Mouse (Mus musculus) gastrocnemius, postnatal 14 days (tissue): Measurements from ENCODE around the gene Lrp5. TPM values are rescaled to one million over a fixed set of nuclear protein-coding genes. Genes with fewer than 3 reads are reported as not detected.

Experiments
- DNase-seq: peaks from one replicate; pipeline ENCODE4 v3.0.0; 2021; ENCODE audit warnings: mixed read lengths
- intact Hi-C: fragments of 180-260 bp; cut with DNase I; formaldehyde crosslinking; loops from one replicate; pipeline ENCODE4 v1.15.1; 2025; ENCODE audit warnings: low total_unique reads
- long read RNA-seq, 2 experiments: library from polyadenylated mRNA; stranded (forward); transcript quantifications; one replicate each; pipeline ENCODE4 v2.0.0; 2021
- total RNA-seq, 2 experiments: library from RNA; stranded (reverse); gene quantifications; 2 replicates each; pipeline ENCODE4 v1.2.3; 2021

Lrp5 gene
- 10 to 100 TPM; 33.0 to 39.3 TPM for total RNA-seq
- long read RNA-seq, experiment 1, full-length matches to known transcripts = 1 of 2 reads
- long read RNA-seq, experiment 1, partial matches to known transcripts = 1 of 2 reads
- long read RNA-seq, experiment 1, other reads (novel, unspliced or antisense) = 0 of 2 reads
- long read RNA-seq, experiment 2, full-length matches to known transcripts = 2 of 4 reads
- long read RNA-seq, experiment 2, partial matches to known transcripts = 1 of 4 reads
- long read RNA-seq, experiment 2, other reads (novel, unspliced or antisense) = 1 of 4 reads

- DNase-seq = peak; percentile 73
- intact Hi-C loops = no loop called here
Measured at GRCm38 (mm10) chr19:3686215-3686894, at the start of gene Lrp5. Lrp5 (minus strand) TSS chr19:3686564.

DNA sequence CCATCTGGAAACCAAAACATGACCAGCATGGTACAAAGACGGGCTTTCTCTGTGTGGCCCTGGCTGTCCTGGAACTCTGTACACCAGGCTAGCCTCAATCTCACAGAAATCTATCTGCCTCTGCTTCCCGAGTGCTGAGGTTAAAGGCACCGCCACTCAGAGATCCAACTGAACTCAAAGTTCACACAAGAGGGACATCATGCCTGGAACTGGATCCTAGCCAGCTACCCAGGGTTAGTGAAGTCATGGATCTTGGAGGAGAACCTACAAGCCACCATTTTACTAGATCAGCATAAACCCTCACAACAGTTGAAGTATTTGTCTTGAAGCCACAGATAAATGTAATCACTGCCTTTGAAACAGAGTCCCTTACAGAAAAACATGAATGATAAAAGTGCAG lies 49.6 kb upstream of the Lrp5 start:
- no peak for DNase-seq
- intact Hi-C loops = no loop called here

DNA sequence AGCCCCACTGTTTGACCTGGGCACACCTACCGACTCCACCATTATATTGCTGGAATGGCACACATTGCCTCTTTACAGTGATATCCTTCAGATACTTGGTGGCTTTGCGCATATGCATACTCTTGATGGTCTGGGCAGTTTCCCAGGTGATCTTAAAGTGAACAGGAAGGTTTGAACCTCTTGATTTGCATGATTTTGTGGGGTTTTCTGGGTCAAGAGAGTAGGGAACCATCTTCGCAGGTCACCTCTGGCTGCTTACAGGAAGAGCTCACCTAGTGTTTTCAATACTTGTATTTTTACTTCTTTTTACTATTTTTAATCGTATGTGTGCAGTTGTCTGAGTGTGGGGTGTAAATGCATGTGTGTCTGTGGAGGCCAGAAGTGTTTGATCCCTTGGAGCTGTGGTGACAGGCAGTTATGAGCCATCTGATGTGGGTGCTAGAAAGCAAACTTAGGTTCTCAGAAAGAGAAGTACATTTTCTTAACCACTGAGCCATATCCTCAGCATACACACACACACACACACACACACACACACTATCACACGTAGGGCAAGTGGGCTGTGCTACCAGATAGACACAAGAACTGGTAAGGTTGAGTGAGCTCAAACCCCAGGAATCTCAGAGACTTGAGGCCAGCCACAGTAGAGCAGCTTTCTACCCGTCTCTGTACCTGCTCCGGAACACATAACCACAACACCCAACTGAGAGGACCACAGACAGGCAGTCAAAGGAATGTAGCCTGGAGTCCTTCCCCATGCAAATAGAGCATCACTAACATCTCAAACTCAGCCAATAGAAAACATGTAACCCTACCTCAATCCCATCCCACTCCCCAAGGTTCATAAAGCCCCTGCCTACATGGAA lies 44.6 kb upstream of the Lrp5 start:
- intact Hi-C loops = no loop called here

GRCm38 (mm10) chr19:3728901-3729300 lies 42.5 kb upstream of the Lrp5 start:
- no peak for DNase-seq
- intact Hi-C loops = no loop called here

More for the DNA sequence above, 44.6 kb upstream of the Lrp5 start:
- DNase-seq = no peak

DNA sequence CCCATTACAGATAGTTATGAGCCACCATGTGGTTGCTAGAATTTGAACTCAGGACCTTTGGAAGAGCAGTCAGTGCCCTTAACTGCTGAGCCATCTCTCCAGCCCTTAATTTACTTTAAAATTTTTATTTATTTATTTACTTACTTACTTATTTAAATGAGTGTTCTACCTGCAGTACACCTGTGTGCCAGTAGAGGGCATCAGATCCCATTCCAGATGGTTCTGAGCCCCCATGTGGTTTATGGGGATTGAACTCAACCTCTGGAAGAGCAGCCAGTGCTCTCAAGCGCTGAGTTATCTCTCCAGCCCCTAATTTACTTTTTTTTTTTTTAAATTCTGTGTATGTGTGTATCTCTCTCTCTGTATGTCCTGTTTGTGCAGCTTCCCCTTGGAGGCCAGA lies 38.4 kb upstream of the Lrp5 start:
- intact Hi-C loops = no loop called here
- peak; percentile 65 for DNase-seq

GRCm38 (mm10) chr19:3723904-3724303 lies 37.5 kb upstream of the Lrp5 start:
- intact Hi-C loops = no loop called here
- DNase-seq = no peak

DNA sequence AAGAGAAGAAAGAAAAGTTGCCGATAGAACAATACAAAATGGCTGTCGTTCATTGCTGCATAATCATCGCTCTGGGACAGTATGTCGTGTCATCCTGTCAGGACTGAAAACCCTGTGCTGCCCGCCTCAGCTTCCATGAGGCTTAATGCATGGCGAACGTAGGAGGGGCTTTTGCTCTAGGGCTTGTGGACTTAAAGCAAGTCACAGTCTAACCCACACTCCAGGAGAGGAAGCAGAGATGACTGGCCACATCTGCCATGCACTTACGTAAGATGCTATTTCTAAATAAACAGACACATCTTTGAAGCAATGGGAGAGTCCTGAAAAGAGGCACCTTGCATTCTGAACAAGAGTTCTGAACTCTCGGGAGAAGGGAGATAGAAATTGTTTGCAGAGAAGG lies 36.8 kb upstream of the Lrp5 start:
- no peak for DNase-seq
- intact Hi-C loops = no loop called here

DNA sequence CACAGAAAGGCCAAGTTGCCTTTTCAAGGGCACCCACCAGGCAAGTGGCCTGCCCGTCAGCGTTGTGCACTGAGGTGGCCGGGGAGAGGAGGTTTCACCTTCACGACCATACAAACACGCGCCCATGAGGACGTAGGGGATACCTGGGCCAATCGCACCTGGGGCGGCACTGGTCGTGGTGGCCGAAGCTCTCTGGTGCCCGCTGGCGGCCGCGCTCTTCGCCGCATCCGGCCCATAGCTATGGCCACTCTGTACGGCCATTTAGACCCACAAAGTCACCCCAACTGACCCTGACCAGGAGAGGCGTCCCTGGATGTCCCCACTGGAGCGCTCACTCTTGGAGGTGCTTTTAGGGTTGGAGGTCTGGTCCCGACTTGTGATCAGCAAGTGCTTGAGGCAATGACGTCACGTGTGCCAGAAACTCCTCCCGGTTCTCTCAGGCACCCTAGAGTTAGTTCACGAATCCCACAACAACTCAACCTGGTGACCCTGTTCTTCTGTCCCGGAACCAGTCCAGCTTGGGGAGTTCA lies 33.1 kb upstream of the Lrp5 start:
- peak; percentile 58 for DNase-seq
- intact Hi-C loops = no loop called here

DNA sequence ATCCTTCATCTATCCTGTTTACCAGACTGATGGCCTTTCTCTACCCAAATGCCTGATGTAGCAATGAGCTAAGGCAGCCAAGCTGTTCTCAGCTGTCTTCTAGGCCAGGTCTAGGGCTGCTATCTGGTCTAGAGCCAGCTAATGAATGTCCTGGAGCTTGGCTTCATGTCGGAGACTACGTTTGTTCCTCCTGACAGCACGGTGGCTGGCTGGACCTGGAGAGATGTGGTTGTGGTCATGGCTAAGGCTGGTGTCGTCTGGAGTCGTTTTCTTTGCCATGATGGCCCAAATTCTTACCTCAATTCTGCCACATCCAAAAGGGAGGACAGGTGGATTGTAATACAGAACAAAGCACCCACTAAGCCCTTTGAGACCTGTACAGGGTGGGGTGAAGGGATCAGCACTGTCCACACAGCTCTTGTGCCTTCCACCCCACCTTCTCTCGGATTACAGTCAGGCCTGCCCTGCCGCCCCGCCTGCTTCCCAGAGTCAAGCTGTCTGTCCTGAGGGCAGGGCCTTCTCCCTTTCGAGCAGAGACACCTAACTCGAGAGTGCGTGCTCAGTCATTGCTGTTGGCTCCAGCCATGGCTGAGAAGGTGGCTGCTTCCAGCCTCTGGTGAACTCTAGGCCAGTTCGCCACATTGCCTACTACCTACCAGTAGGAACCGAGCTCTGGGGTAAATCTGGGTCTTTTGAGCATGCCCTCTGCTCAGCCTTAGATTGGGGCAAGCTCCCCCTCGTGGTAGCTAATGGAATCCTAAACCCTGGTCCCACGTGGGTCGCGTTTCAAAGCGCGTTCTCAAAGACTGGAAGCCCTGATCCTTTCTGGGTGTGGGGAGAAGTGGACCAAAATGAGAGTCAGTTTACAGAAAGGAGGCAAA lies 32.4 kb upstream of the Lrp5 start:
- intact Hi-C loops = no loop called here
- DNase-seq = peak; percentile 66

DNA sequence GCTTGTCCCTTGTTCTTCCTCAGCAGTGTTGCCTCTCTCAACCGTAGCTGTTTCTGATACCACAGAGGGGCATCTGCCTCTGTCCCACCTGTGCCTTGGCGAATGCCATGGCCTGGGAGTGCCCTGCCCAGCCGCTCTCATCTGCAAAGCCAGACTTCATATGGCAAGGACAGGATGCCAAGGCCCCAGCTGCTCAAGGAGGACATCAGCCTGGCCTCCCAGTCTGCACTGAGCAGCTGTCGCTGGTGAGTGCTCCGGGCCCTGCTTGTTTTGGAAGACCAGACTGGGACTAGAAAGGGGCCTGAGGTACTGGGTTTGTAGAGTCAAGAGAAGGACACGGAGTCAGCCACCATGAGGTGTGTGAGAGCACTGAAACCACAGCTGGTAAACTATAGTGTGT lies 28.0 kb upstream of the Lrp5 start:
- DNase-seq = peak; percentile 62
- intact Hi-C loops = no loop called here

GRCm38 (mm10) chr19:3710436-3710835 lies 24.1 kb upstream of the Lrp5 start:
- no peak for DNase-seq
- intact Hi-C loops = no loop called here

DNA sequence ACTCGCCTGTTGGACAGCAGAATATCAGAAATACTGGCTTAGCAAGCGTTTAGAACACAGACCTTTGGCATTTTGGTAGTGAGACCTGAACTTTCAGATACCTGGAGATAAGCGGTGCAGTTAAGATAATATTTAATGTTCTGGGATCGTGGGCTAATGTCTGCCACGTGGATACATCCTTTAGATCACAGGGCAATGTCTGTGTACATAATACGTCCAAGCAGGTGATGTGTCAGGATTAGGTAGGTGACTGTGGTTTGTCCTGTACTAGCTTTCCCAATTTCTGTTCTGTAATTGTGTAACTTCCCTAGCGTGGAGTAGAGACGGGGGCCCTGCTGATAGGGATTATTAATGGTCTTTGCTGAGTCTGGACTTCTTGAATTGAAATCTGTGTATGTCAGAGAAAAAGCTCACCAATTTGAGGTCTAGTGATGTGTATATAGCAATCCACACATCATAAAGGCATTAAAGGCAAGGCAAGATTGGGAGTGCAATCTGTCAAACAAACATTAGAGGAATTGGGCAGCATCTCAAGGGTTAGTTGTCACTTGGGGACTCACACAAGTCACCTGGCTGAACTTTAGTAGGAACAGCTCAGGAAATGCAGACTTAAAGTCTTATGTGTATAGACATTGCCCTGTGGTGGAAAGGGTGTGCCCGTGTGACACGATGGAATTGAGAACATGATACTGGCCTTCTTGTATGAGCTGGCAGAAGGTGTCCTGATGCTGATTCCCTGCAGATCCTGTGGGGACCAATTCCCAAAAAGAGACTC lies 22.8 kb upstream of the Lrp5 start:
- no peak for DNase-seq
- intact Hi-C loops = no loop called here

DNA sequence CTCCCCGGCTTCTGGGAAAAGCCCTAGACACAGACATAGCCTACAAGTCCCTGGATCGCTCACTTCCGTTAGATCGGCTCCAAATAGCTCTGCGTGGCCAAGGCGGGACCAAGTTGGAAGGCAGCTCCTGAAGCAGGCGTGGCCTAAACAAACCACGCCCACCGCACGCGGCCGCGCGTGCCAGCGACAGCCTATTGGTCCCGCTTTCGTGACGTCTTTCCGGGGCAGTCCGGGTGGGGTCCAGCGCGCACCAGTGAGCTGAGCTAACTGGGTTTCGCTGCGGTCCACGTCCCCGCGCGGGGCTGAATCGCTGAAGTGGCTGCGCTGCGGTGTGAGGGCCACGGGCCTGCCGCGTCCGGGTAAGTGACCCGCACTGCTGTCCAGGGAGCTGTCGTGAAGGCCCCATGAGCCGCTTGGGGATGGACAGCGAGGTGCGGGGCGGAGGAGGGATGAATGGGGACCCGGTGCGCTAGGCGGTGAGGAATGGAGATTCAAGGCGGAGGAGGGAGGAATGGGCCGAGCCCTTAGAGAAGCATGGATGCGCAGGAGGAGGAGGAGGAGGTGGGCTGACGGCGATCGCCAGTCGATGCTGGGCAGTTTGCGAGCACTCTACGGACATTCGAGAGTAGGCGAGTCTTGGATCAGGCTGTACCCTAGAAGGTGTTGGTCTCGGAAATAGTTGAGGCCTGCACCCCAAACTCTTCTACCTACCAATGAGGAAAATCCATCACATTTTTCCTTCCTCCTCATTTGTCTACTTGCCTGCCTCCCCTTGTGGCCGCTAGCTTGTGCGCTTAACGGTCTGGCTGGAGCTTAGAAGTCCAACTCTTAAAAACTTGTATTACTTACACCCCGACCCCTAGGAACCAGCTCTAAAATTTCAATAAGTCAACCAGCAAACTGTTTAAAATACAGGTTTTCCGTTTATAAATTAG lies 22.0 kb upstream of the Lrp5 start, which contains the start of gene 1810055G02Rik:
Gene 1810055G02Rik (plus strand): TSS at position 216 of the 935 bp plus-strand sequence.
- intact Hi-C loops = no loop called here
- peak; percentile 97 for DNase-seq

- intact Hi-C loops = no loop called here
- DNase-seq = no peak
Measured at GRCm38 (mm10) chr19:3707553-3707952, 21.2 kb upstream of the Lrp5 start.

DNA sequence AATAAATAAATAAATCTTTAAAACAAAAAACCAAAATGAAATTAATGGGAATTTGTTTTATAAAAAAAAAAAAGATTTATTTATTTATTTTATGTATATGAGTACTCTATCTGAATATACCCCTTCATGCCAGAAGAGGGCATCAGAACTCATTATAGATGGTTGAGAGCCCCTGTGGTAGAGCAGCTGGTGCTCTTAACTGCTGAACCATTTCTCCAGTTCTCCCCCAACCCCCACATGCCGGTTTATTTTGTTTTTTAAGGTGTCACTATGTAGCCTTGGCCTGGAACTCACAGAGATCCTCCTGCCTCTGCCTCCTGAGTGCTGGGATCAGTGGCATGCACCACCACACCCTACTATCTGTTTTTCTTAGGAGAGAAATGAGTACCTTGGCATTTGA lies 19.9 kb upstream of the Lrp5 start:
- no peak for DNase-seq
- intact Hi-C loops = no loop called here

- no peak for DNase-seq
- intact Hi-C loops = no loop called here
Measured at GRCm38 (mm10) chr19:3702460-3702859, 16.1 kb upstream of the Lrp5 start.
